In genomic region chr10:3997851-3998426, GRCm38 (mm10) we compare ENCODE assay signal across 18 mouse cellular contexts. TPM values are rescaled to one million over a fixed set of nuclear protein-coding genes. Genes with fewer than 3 reads are reported as not detected.
DNase-seq lines count a peak whose midpoint lies in the region; ATAC-seq and TF ChIP-seq lines count a peak whose summit lies in the region.
"Had no signal": no experiment of that assay in that cellular context is flagged by ENCODE, and none has a peak within 500 bp of the region (broad histone marks: within the 10 kb centered on the region; RNA-seq: fewer than 3 reads in every experiment).

No protein-coding gene starts in this region.

- 89% methylated on average over 7 of the region's 7 CpGs for WGBS in heart, embryonic 11.5 days (ENCODE audit: insufficient replicate concordance)
- WGBS in kidney, postnatal 0 days: 74% methylated on average over 7 of the region's 7 CpGs
- 73% methylated on average over 7 of the region's 7 CpGs for WGBS in lung, embryonic 16.5 days

- H3K4me3 ChIP-seq in heart, embryonic 11.5 days (ENCODE audit: low read depth, low read length): no peak overlapping the region
- no peak overlapping the region for H3K4me3 ChIP-seq in kidney, postnatal 0 days (replicated peaks; ENCODE audit: low read depth, low read length)
- H3K4me3 ChIP-seq in lung, embryonic 16.5 days (ENCODE audit: low read length): no peak overlapping the region
- H3K4me3 ChIP-seq: embryonic facial prominence, embryonic 13.5 days; forebrain, embryonic 12.5 days; heart, embryonic 10.5 days; hindbrain, embryonic 10.5 days had no signal

- no peak for ATAC-seq in heart, embryonic 11.5 days (replicated peaks; ENCODE audit: insufficient number of reproducible peaks, low FRiP score, low TSS enrichment)
- ATAC-seq in kidney, postnatal 0 days (replicated peaks; ENCODE audit: low FRiP score, low read depth): no peak
- ATAC-seq in lung, embryonic 16.5 days (ENCODE audit: low read depth): peak; percentile 49; the same call in 1 of the 2 replicates
- ATAC-seq: forebrain, embryonic 16.5 days had no signal

- H3K36me3 ChIP-seq in heart, embryonic 11.5 days (ENCODE audit: control insufficient read depth, insufficient read depth, low read length): no peaks in the 10 kb centered on the region; the same call in 1 of the 2 replicates
- no peaks in the 10 kb centered on the region for H3K36me3 ChIP-seq in kidney, postnatal 0 days (ENCODE audit: insufficient read depth, low read length)
- H3K36me3 ChIP-seq in lung, embryonic 16.5 days (ENCODE audit: control insufficient read depth, insufficient read depth, low read length): no peaks in the 10 kb centered on the region; the same call in 1 of the 2 replicates
- H3K36me3 ChIP-seq: forebrain, embryonic 12.5 days had no signal

- H3K4me1 ChIP-seq in heart, embryonic 11.5 days (ENCODE audit: control insufficient read depth, insufficient read depth, low read length): no peaks in the 10 kb centered on the region
- H3K4me1 ChIP-seq in kidney, postnatal 0 days (replicated peaks; ENCODE audit: insufficient read depth, low read length): no peaks in the 10 kb centered on the region
- peaks cover 3% of the 10 kb centered on the region; the same call in 1 of the 2 replicates for H3K4me1 ChIP-seq in lung, embryonic 16.5 days (replicated peaks; ENCODE audit: control insufficient read depth, insufficient read depth, low read length)
- H3K4me1 ChIP-seq: embryonic facial prominence, embryonic 13.5 days; forebrain, embryonic 12.5 days; heart, embryonic 10.5 days; hindbrain, embryonic 10.5 days had no signal

- no peak overlapping the region for H3K27ac ChIP-seq in heart, embryonic 11.5 days (ENCODE audit: low read depth, low read length)
- no peak overlapping the region for H3K27ac ChIP-seq in kidney, postnatal 0 days
- H3K27ac ChIP-seq in lung, embryonic 16.5 days (ENCODE audit: low read length): no peak overlapping the region; the same call in 1 of the 2 replicates
- H3K27ac ChIP-seq: embryonic facial prominence, embryonic 13.5 days; forebrain, embryonic 12.5 days; heart, embryonic 10.5 days; hindbrain, embryonic 10.5 days; hindbrain, embryonic 14.5 days had no signal

- no peaks in the 10 kb centered on the region for H3K9me3 ChIP-seq in heart, embryonic 11.5 days (replicated peaks; ENCODE audit: control insufficient read depth, low read length)
- H3K9me3 ChIP-seq in kidney, postnatal 0 days (replicated peaks; ENCODE audit: low read length): no peaks in the 10 kb centered on the region
- H3K9me3 ChIP-seq in lung, embryonic 16.5 days (ENCODE audit: control insufficient read depth, low read length): no peaks in the 10 kb centered on the region
- H3K9me3 ChIP-seq: embryonic facial prominence, embryonic 13.5 days; forebrain, embryonic 12.5 days; heart, embryonic 10.5 days; hindbrain, embryonic 10.5 days had no signal

- H3K27me3 ChIP-seq in heart, embryonic 11.5 days (ENCODE audit: control insufficient read depth, insufficient read depth, low read length): no peaks in the 10 kb centered on the region
- H3K27me3 ChIP-seq in kidney, postnatal 0 days (ENCODE audit: insufficient read depth, low read length): no peaks in the 10 kb centered on the region
- H3K27me3 ChIP-seq in lung, embryonic 16.5 days (ENCODE audit: control insufficient read depth, insufficient read depth, low read depth, low read length): no peaks in the 10 kb centered on the region
- H3K27me3 ChIP-seq: embryonic facial prominence, embryonic 13.5 days; forebrain, embryonic 12.5 days had no signal

- no peak overlapping the region for H3K4me2 ChIP-seq in heart, embryonic 11.5 days
- no peak overlapping the region for H3K4me2 ChIP-seq in kidney, postnatal 0 days (ENCODE audit: low read length)
- no peak overlapping the region for H3K4me2 ChIP-seq in lung, embryonic 16.5 days (ENCODE audit: low read depth, low read length)
- H3K4me2 ChIP-seq: embryonic facial prominence, embryonic 13.5 days; forebrain, embryonic 12.5 days; hindbrain, embryonic 14.5 days had no signal

- H3K9ac ChIP-seq in heart, embryonic 11.5 days (ENCODE audit: low read depth, low read length): no peak overlapping the region
- H3K9ac ChIP-seq in kidney, postnatal 0 days (ENCODE audit: low read depth, low read length): no peak overlapping the region
- H3K9ac ChIP-seq in lung, embryonic 16.5 days (ENCODE audit: low read length): no peak overlapping the region
- H3K9ac ChIP-seq: embryonic facial prominence, embryonic 13.5 days; forebrain, embryonic 12.5 days; hindbrain, embryonic 14.5 days had no signal

- intact Hi-C loops in heart, postnatal 10 days (cut with DNase I): loop anchor here (2.0 to 5.0 kb wide), 3 partner anchors 79 to 374 kb away; no protein-coding TSS in a partner anchor

- peak; percentile 38 to 46 for DNase-seq in heart, postnatal 10 days
- DNase-seq in kidney, postnatal 0 days (ENCODE audit: low spot score): peak; percentile 58
- DNase-seq in kidney, adult 18-20 months: no peak
- no peak for DNase-seq in lung, adult 18-20 months
- DNase-seq: adrenal gland, adult 2 months; adrenal gland, postnatal 25 days; cerebellum, adult 18-20 months; cerebellum, adult 9-11 months; cerebellum, postnatal 36 days; gastrocnemius, postnatal 14 days had no signal

- TF ChIP-seq CTCF in kidney, postnatal 0 days (IDR thresholded peaks at IDR 0.05; ENCODE audit: low read depth): no peak

RNA-seq across cellular contexts. Expression of gene Mthfd1l, which starts 25.0 kb away (rescaled TPM):
- 1 to 10 TPM; 3.4 to 4.3 TPM for total RNA-seq in heart, postnatal 10 days (2021)
- polyA plus RNA-seq in heart, embryonic 11.5 days (2014; fragmentation: Nextera tagmentation; extraction: Ambion mirVana): 17.8 and 18.0 TPM in 2 replicates
- 9.1 and 10.7 TPM in 2 replicates for polyA plus RNA-seq in kidney, postnatal 0 days (2015; fragmentation: Nextera tagmentation; extraction: Ambion mirVana)
- 12.7 and 14.2 TPM in 2 replicates for polyA plus RNA-seq in lung, embryonic 16.5 days (2015; fragmentation: Nextera tagmentation; extraction: Ambion mirVana)

Comparison
In these comparisons a context has a peak if more than half of its experiments do, and no peak if none do; other contexts are left out.
1. DNase-seq: peak in heart, postnatal 10 days (2 of 2) and kidney, postnatal 0 days (single experiment); none in kidney, adult 18-20 months (single experiment) and lung, adult 18-20 months (0 of 2).